Mouse (Mus musculus): ENCODE results near the gene Por. TPM values are rescaled to one million over a fixed set of nuclear protein-coding genes. Genes with fewer than 3 reads are reported as not detected.

The Por gene
- polyA plus RNA-seq, 1 experiment from 2014 or later: 127 TPM

DNA sequence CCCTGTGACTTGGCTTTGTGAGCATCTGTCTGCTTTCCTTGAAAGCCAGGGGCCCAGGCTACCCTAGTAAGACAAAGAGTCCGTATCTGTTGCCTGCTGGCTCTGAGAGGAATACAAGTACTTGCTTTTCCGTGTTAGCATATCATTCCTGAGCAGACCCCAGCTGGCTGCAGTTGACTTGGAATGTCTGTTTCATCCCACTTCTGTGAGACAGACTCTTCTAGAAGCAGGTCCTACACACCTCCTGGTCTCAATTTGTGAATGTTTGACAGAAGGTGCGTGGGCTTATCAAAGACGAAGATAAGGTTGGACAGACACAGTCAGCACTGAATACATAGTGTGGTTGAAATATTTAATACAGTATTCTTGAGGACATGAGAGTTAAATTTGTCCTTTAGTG lies 43.0 kb downstream of the Por start:
- Histone ChIP-seq H3K4me2 (ENCODE audit: low read length) (no peak overlapping the region), H3K27ac (ENCODE audit: low read length) (no peak overlapping the region), H3K4me3 (ENCODE audit: low read depth, low read length) (no peak overlapping the region), H3K9me3 (replicated peaks; ENCODE audit: control insufficient read depth, low read length, poor library complexity, severe bottlenecking) (no peaks in the 10 kb centered on the region), H3K36me3 (ENCODE audit: control insufficient read depth, insufficient read depth, low read length) (peaks cover 10% of the 10 kb centered on the region), H3K9ac (ENCODE audit: low read depth, low read length) (no peak overlapping the region), H3K4me1 (ENCODE audit: control insufficient read depth, insufficient read depth, low read length) (no peaks in the 10 kb centered on the region), H3K27me3 (ENCODE audit: control insufficient read depth, insufficient read depth, low read depth, low read length) (no peaks in the 10 kb centered on the region)
- ATAC-seq: no peak
- 73% methylated on average over 4 of the region's 4 CpGs for WGBS

GRCm38 (mm10) chr5:135713441-135714218 lies 43.8 kb downstream of the Por start:
- Histone ChIP-seq H3K27ac (ENCODE audit: low read length) (no peak overlapping the region), H3K36me3 (ENCODE audit: control insufficient read depth, insufficient read depth, low read length) (peaks cover 7% of the 10 kb centered on the region), H3K9ac (ENCODE audit: low read depth, low read length) (no peak overlapping the region), H3K4me3 (ENCODE audit: low read depth, low read length) (no peak overlapping the region), H3K27me3 (ENCODE audit: control insufficient read depth, insufficient read depth, low read depth, low read length) (no peaks in the 10 kb centered on the region), H3K9me3 (replicated peaks; ENCODE audit: control insufficient read depth, low read length, poor library complexity, severe bottlenecking) (no peaks in the 10 kb centered on the region), H3K4me2 (ENCODE audit: low read length) (no peak overlapping the region), H3K4me1 (ENCODE audit: control insufficient read depth, insufficient read depth, low read length) (no peaks in the 10 kb centered on the region)
- 78% methylated on average over 16 of the region's 16 CpGs for WGBS
- no peak for ATAC-seq

- ATAC-seq: no peak
Measured at GRCm38 (mm10) chr5:135715624-135716023, 45.8 kb downstream of the Por start.

DNA sequence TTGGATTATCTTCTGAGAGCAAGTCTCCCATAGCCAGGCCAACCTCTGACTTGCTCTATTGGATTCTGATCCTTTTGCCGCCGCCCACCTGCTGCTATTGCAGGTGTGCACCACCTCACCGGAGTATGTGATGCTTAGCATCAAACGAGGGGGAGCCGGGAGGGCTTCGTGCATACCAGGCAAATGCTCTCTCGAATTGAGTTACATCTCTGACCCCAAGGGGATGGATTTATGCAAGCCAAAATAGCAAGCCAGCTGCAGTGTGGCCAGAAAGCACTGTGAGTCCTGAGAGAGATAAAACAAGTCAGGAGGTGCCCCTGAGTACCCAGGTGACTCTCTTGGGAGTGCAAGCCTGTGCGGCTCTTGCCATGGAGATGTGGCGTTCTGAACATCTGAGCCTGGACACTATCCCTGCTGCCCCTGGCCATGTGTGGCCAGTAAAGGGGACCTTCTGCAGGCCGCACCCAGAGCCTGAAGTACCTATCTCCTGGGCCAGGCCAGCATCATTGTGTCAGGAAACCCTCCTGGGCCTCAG lies 49.8 kb downstream of the Por start:
- no peak overlapping the region for H3K9ac ChIP-seq (ENCODE audit: low read depth, low read length)
- H3K36me3 ChIP-seq (ENCODE audit: control insufficient read depth, insufficient read depth, low read length): peaks cover 7% of the 10 kb centered on the region
- no peak overlapping the region for H3K27ac ChIP-seq (ENCODE audit: low read length)
- no peaks in the 10 kb centered on the region for H3K9me3 ChIP-seq (replicated peaks; ENCODE audit: control insufficient read depth, low read length, poor library complexity, severe bottlenecking)
- H3K4me3 ChIP-seq (ENCODE audit: low read depth, low read length): no peak overlapping the region
- no peak overlapping the region for H3K4me2 ChIP-seq (ENCODE audit: low read length)
- ATAC-seq: no peak
- no peaks in the 10 kb centered on the region for H3K27me3 ChIP-seq (ENCODE audit: control insufficient read depth, insufficient read depth, low read depth, low read length)
- peaks cover 8% of the 10 kb centered on the region for H3K4me1 ChIP-seq (ENCODE audit: control insufficient read depth, insufficient read depth, low read length)
- WGBS: 83% methylated on average over 10 of the region's 10 CpGs

More at GRCm38 (mm10) chr5:135715624-135716023, 45.8 kb downstream of the Por start:
- no peaks in the 10 kb centered on the region for H3K27me3 ChIP-seq (ENCODE audit: control insufficient read depth, insufficient read depth, low read depth, low read length)
- no peak overlapping the region for H3K4me3 ChIP-seq (ENCODE audit: low read depth, low read length)
- WGBS: 52% methylated on average over 10 of the region's 10 CpGs
- H3K9me3 ChIP-seq (replicated peaks; ENCODE audit: control insufficient read depth, low read length, poor library complexity, severe bottlenecking): no peaks in the 10 kb centered on the region
- no peak overlapping the region for H3K4me2 ChIP-seq (ENCODE audit: low read length)
- H3K9ac ChIP-seq (ENCODE audit: low read depth, low read length): no peak overlapping the region
- H3K36me3 ChIP-seq (ENCODE audit: control insufficient read depth, insufficient read depth, low read length): peaks cover 7% of the 10 kb centered on the region
- H3K27ac ChIP-seq (ENCODE audit: low read length): no peak overlapping the region
- no peaks in the 10 kb centered on the region for H3K4me1 ChIP-seq (ENCODE audit: control insufficient read depth, insufficient read depth, low read length)

GRCm38 (mm10) chr5:135720121-135720520 lies 50.3 kb downstream of the Por start:
- Histone ChIP-seq H3K27me3 (ENCODE audit: control insufficient read depth, insufficient read depth, low read depth, low read length) (no peaks in the 10 kb centered on the region), H3K4me2 (ENCODE audit: low read length) (no peak overlapping the region), H3K9ac (ENCODE audit: low read depth, low read length) (no peak overlapping the region), H3K4me1 (ENCODE audit: control insufficient read depth, insufficient read depth, low read length) (peaks cover 12% of the 10 kb centered on the region), H3K9me3 (replicated peaks; ENCODE audit: control insufficient read depth, low read length, poor library complexity, severe bottlenecking) (no peaks in the 10 kb centered on the region), H3K4me3 (ENCODE audit: low read depth, low read length) (no peak overlapping the region), H3K36me3 (ENCODE audit: control insufficient read depth, insufficient read depth, low read length) (peaks cover 7% of the 10 kb centered on the region), H3K27ac (ENCODE audit: low read length) (no peak overlapping the region)
- no peak for ATAC-seq
- 80% methylated on average over 3 of the region's 3 CpGs for WGBS

DNA sequence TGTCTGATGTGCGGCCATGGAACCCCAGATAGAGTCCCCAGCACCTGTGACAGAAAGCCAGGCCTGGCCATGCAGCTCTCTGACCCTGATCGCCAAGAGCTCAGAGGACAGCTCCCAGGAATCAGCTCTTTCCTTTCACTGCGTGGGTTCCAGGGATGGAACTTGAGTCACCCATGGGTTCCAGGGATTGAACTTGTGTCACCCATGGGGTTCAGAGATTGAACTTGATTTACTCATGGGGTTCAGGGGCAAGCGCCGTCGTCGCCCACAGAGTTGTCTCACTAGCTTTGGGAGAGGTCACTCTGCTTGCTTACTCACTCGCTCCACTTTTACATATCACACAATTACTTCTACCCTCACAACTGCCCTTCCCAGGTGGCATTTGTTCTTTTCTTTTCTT lies 51.2 kb downstream of the Por start:
- Histone ChIP-seq H3K4me2 (ENCODE audit: low read length) (no peak overlapping the region), H3K9ac (ENCODE audit: low read depth, low read length) (no peak overlapping the region), H3K27ac (ENCODE audit: low read length) (no peak overlapping the region), H3K27me3 (ENCODE audit: control insufficient read depth, insufficient read depth, low read depth, low read length) (no peaks in the 10 kb centered on the region), H3K4me1 (ENCODE audit: control insufficient read depth, insufficient read depth, low read length) (peaks cover 22% of the 10 kb centered on the region), H3K4me3 (ENCODE audit: low read depth, low read length) (no peak overlapping the region), H3K36me3 (ENCODE audit: control insufficient read depth, insufficient read depth, low read length) (peaks cover 3% of the 10 kb centered on the region), H3K9me3 (replicated peaks; ENCODE audit: control insufficient read depth, low read length, poor library complexity, severe bottlenecking) (no peaks in the 10 kb centered on the region)
- 94% methylated on average over 8 of the region's 8 CpGs for WGBS
- no peak for ATAC-seq

DNA sequence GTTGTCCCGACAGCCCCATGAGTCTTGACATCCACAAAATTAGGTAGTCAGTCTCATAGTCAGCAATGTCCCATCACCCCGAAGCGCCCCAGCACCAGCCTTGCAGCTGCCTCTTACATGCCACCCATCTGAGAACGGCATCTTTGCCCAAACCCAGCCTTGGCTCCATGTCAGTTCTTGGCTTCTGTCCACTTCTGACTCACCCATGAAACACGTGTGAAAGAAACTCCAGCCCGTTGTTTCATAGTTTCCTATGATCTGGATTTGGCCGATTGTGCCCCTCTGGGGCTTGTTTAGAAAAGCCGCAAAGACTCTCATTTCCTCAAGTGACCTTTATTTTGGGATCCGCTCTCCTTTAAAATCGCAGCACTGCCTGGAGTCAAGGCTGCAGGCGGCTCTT lies 52.3 kb downstream of the Por start:
- Histone ChIP-seq H3K9ac (ENCODE audit: low read depth, low read length) (no peak overlapping the region), H3K27me3 (ENCODE audit: control insufficient read depth, insufficient read depth, low read depth, low read length) (no peaks in the 10 kb centered on the region), H3K4me3 (ENCODE audit: low read depth, low read length) (no peak overlapping the region), H3K36me3 (ENCODE audit: control insufficient read depth, insufficient read depth, low read length) (no peaks in the 10 kb centered on the region), H3K4me2 (ENCODE audit: low read length) (no peak overlapping the region), H3K4me1 (ENCODE audit: control insufficient read depth, insufficient read depth, low read length) (peaks cover 32% of the 10 kb centered on the region), H3K9me3 (replicated peaks; ENCODE audit: control insufficient read depth, low read length, poor library complexity, severe bottlenecking) (no peaks in the 10 kb centered on the region), H3K27ac (ENCODE audit: low read length) (no peak overlapping the region)
- 76% methylated on average over 11 of the region's 11 CpGs for WGBS
- ATAC-seq: no peak

DNA sequence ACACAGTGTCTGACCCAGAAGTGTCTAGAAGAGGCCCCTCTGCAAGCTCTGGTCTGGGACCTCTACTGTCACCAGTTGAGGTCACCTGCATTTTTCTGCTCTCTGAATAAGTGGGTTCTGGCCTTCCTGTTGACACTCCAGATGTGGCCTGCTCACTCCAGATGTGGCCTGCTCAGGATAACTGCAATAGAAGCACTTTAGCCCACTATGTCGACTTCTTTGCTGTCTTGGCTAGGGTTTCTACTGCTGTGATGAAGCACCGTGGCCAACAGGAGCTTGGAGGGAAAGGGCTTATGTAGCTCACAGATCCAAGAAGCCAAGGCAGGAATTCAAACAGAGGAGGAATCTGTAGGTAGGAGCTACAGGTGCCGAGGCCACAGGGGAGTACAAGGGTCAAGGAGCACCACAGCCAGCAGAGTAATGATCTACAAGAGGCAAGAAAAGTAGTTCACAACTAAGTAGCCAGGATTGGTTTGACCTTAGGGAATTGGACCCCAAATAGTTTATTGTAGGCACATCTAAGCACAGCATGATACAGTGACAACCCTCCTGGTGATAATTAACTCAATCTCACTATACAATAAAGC lies 53.4 kb downstream of the Por start:
- no peak for ATAC-seq
- Histone ChIP-seq H3K4me2 (ENCODE audit: low read length) (no peak overlapping the region), H3K36me3 (ENCODE audit: control insufficient read depth, insufficient read depth, low read length) (no peaks in the 10 kb centered on the region), H3K27me3 (ENCODE audit: control insufficient read depth, insufficient read depth, low read depth, low read length) (no peaks in the 10 kb centered on the region), H3K4me1 (ENCODE audit: control insufficient read depth, insufficient read depth, low read length) (peaks cover 34% of the 10 kb centered on the region), H3K9ac (ENCODE audit: low read depth, low read length) (no peak overlapping the region), H3K9me3 (replicated peaks; ENCODE audit: control insufficient read depth, low read length, poor library complexity, severe bottlenecking) (no peaks in the 10 kb centered on the region), H3K27ac (ENCODE audit: low read length) (no peak overlapping the region), H3K4me3 (ENCODE audit: low read depth, low read length) (no peak overlapping the region)
- WGBS: 81% methylated on average over 3 of the region's 3 CpGs

Data from midbrain, embryonic 16.5 days (tissue).